Mouse (Mus musculus) ovary, postnatal 10 days (tissue): ENCODE data around the gene Bahcc1.

ENCODE experiments used
- DNase-seq: peaks from one replicate; pipeline ENCODE4 v3.0.0; 2022; ENCODE audit warnings: low spot score

The Bahcc1 gene

DNA sequence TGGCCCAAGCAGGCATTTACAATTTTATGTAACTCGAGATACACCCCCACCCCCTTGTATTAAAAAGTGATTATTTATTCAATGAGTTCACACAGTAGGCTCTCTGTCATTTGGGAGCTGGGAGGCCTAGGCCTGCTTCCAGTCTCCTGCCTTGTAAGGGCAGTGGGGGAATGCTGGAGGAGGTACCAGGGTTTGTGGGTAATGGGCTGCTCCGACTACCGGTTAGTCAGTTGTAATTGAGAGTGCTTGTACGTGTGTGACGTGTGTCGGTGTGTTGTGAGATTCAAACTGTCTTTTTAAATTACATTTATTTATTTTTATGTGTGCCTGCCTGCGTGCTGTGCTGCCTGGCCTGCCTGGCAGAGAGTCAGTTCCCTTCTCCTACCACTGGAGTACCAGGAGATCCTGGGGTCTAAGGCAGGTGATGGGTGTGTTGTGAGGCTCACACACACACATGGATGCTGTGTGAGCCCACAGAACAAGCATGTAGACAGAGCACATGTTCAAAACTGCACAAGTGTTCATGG lies 3.8 kb upstream of the Bahcc1 start:
- no peak for DNase-seq

DNA sequence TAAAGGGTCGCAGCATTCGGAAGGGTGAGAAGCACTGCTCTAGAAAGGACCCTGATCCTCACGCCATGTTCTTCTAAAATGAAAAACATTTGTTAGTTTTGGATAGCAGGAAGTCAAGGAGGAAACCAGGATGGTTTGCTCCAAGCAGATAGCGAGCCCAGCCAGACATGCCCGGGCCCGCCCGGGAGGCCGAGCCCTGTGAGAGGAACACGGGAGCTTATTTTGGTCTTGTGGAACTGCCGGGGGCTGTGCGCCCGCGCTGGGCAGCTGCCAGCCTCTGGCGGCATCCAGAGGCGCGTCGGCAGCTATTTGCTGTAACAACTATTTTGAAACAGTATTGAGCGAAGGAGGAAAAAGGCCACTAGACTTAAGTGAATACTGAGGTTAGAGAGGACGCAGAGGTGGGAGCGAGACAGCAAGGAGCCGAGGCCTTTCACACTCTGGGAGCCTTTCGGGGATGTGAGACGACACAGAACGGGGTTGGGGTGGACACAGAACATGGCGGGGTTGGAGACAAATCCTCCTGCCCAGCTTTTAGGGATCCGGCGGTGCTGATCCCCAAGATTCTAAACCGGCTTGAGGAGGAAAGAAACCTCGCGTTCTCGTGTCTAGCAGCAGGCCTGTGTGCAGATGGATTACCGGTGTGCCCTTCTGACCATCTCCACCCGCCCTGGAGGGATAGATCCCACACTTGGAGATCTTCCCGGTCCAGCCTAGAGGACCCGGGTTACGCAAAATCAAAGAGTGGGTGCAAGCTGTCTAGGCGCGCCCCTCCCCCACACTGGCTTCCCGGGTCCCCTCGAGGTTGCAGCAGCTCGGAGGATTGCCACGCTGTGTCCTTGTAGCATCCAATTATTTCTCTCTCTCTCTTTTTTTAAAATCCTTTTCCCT lies 2.6 kb upstream of the Bahcc1 start:
- no peak for DNase-seq

DNA sequence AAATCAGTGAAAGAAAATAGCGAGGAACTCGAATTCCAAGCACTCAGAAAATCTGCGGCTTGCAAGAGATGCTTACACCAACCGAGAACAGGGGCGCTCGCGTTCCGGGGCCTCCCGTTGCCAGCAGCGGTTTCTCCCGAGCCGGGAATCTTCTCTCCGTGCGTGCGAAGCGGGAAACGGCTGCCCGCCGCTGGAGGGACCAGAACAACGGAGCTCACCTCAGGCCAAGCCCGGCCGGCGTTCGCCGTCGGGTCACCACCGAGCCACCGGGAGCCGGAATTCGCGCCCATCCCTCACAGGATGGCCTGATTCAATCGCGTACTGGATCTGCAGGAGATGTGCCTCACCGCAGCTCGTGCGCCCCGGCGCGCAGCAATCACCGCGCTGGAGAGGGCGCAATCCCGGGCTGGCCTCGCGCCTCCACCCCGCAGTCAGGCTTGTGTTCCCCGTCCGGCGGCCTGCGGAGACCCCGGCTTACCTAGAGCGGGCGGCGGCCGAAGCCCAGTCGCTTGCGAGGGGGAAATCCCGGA lies 1.8 kb upstream of the Bahcc1 start:
- no peak for DNase-seq

DNA sequence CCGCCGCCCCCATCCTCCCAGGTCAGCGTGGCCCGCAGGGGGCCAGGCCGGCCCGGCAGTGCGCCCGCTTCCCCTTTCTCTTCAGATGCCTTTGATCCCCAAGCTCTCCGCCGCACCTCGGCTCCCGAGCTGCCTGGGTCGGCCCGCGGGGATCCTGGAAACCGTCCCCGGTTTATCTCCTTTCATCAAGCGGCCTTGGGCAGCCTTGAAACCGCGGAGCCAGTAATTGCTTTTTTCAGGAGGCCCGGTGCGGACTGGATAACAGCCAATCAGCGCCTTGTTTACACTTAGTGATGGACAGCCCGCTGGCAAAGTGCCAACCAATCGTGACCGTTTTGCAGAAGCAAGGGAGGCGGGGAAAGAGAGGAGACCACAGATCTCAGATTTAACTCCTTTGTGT lies 1.4 kb upstream of the Bahcc1 start:
- peak; percentile 100 for DNase-seq

DNA sequence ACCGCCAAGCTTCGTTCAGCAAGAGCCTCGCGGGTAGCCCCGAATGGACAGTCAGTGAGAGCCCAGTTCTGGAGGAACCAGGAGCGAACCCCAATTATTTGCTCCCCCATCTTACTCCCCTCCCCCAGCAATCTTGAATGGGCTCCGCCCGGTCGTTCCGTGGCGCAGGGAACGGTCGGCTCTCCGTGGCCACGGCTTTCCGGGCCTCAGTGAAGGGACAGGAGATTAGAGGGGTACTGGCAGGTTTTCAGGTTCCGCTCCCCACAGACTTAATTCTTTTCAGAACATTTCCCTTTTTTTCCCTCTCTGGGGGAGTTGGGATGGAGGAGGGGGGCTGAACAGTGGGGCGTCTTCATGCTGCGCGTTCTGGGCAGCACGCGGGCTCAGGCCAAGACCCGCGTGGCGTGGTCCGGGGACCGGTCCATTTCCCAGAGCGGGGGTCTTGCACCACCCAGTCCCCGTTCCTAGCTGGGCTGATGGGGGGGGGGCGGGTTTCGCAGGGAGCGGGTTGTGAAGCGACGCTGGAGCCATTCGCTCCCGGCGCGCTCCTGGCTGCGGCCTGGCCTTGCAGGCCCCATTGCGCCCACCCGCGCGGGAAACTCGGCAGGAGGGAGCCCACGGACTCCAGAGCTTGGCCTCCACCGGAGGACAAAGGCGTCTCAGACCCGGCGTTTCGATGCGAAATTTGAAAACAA lies 841 bp downstream of the Bahcc1 start:
- no peak for DNase-seq

GRCm38 (mm10) chr11:120234136-120234775 lies 1.5 kb downstream of the Bahcc1 start:
- peak; percentile 66 for DNase-seq

DNA sequence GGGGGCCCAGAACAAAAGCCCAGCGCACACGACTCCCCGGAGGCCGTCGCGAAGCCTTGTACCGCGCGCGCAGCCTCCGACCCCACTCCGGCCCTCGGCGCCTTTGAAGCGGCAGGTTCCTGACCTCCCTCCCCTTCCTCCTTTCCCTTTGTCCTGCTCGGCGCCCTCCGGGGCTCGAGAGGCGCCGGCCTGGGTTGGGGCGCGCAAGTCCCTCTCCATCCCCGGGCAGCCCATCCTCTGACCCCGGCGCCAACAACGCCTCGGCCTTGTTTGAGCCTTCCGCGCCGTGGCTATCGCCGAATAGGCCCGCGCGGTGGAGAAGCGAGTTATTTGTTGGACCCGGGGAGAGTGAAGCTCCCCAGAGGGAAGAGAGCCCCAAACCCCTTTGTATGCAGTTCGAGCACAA lies 2.0 kb downstream of the Bahcc1 start:
- no peak for DNase-seq

DNA sequence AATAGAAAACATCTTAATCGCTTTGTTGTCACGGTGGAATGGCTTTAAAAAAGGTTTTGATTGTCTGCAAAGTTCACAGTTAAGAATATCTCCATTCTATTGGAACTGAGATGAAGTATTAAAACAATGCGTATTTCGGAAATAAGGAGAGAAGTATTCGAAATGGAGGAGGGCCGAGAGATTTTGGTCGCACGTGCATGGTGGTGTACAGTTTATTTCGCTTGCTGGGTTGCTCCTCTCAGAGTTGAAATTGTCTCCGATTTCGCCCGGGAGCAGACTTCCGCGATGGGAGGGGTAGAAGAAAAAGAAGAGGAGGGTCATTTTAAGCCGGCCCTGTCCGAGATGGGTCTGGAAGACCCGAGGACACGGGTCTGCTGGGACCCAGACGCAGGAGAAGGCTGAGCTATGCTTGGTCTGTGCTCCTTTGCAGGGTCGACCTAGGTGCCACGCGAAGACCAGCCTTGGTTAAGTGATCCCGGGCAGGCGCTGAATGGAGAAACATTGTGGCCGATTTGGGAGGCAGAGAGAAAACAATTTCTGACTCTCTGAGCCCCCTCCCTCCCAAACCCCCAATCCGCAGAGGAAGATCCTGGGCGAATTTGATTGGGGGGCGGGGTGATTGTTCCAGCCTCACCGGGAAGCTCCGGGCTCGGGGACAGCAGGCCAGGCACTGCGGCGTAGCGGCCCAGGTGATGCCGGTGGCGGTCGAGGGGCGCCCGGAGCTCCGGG lies 2.8 kb downstream of the Bahcc1 start:
- DNase-seq = no peak

DNA sequence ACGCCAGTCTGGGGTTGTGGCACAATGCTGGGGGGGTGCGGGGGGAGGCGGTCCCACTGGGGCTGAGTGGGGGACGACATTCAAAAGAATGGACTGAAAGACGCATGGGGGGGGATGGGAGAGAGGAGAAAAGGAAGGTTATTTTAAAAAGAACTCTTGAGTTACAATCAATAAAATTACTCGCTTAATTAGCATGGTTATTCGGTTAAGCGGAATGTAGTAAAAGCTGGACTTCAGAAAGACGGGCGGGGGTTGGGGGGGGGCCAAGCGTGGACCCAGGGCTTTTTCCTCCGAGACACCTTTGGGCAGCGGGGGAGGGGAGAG lies 3.3 kb downstream of the Bahcc1 start:
- no peak for DNase-seq

- DNase-seq = no peak
Measured at GRCm38 (mm10) chr11:120236438-120237165, 3.9 kb downstream of the Bahcc1 start.

- DNase-seq = no peak
Measured at GRCm38 (mm10) chr11:120237166-120238131, 4.7 kb downstream of the Bahcc1 start.

DNA sequence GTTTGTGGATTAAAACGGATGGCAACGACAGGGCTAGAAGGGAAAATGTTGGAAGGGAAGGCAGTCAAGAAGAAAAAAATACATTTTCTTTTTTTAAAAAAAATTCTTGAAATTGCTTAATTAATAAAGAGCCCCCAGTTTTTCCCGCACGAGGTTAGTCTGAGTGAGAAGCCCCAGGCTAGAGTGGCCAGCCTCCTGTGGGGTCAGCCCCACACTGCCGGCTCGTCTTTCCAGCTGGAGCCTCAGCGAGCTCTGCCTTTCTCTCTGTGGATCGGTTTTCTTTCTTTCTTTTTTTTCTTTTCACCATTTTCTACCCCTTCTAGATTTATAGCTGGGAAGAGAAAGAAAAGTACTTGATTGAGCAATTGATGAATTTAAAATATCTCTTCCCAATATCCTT lies 5.6 kb downstream of the Bahcc1 start:
- DNase-seq = no peak

- DNase-seq = no peak
Measured at GRCm38 (mm10) chr11:120238751-120239359, 6.1 kb downstream of the Bahcc1 start.

GRCm38 (mm10) chr11:120239581-120239991 lies 6.8 kb downstream of the Bahcc1 start:
- no peak for DNase-seq

DNA sequence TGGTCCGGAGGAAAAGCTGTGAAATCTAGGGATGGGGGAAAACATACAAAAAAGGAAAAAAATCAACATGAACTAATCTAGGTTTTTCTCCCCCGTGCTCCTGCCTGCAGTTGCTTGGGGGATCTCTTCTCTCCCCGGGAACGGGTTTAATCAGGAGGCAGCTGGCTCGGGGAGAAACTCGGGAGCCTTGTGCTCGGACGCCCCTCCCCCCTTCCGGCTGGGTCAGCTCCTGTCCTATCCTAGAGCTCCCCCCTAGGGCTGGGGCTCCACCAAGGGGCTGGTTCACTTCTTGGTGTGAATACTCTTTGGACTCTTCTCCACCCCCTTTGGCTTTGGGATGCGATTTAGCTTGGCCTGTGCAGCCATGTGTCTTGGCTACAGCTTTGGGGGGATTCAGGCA lies 7.5 kb downstream of the Bahcc1 start:
- no peak for DNase-seq

DNA sequence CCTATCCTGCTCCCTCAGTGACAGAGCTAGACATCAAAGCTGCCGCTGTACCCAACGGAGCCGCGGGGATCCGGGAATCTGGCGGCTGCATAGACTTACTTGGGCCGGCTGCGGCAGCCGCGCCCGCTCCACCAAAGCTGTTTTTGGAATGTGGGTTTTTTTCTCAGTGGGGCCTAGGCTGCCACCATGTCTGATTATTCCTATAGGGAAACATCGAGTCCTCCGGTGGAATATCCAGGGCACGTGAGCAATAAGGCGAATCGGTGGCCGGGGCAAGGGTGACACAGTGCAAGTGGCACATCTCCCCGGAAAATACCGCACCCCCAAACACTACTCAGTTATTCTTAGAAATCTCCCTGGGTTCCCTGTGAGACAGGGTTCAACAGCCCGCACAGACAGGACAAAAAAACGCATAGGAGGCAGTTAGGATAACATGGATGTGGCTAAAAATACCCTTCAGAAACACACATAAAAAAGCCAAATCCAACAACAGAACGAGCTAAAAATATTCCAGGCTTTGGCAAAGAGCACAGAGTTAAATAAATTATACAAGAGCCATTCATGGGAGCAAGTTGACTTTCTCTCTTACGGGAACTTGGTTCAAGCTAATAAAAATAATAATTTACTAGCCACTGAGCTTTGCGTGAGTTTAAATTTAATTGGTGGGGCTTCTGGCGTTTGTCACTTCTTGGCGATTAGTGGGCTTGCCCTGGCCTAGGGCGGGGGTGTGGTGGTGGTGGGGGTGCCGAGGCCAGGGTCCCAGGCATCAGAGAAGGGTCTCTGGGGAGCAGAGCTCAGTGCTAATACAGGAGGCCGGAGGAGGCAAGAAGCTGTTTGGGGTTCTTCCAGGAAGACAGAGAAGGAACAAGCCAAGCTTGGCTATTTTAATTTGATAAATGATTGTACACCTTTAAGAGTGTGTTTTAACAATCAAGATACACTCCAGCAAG lies 8.5 kb downstream of the Bahcc1 start:
- no peak for DNase-seq

DNA sequence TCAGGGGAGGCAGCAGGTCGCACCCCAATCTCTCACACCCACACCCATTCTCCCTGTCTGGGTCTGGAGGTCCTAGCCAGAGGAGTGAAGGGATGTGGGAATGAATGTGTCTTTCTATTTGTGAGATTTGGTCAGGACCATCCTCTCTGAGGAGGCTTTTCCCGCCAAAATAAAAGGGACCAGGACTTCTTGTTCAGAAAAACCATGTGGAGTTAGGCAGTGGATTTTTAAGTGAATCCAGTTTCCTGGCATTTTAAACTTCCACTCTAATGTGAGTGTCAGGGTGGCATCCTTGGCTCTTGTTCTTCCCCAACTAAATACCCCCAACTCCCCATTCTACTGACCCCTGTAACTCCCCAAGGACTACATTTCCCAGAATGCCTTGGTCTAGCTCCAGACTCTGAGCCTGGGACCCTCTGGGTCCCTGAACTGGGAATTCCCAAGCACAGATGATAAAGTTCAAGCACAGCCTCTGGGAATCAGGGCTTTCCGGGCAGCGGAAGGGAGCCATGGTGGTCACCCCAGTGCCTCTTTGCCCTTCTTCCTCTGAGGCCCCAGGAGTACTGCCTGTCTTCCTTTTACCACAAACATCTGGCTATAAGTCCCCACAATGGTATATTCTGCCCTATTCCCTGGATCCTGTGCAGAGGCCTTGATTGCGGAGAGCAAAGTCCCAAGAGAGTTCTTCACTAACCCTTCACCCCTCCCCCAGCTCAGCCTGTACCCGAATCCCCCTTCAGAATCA lies 9.4 kb downstream of the Bahcc1 start:
- no peak for DNase-seq
